Mouse (Mus musculus) erythroblast, embryonic 14.5 days (primary cell): Measurements from ENCODE around the gene Surf4. TPM values are rescaled to one million over a fixed set of nuclear protein-coding genes. Genes with fewer than 3 reads are reported as not detected.

Experiments
- H3K27me3 ChIP-seq: 2 replicates; pipeline ENCODE4 v1.6.1; 2012; ENCODE audit warnings: inconsistent platforms; ENCODE audit not compliant: control insufficient read depth
- H3K36me3 ChIP-seq: 2 replicates; pipeline ENCODE4 v1.6.1; 2012; ENCODE audit warnings: mild to moderate bottlenecking, inconsistent platforms; ENCODE audit not compliant: control insufficient read depth
- H3K4me1 ChIP-seq: 2 replicates; pipeline ENCODE4 v1.6.1; 2012; ENCODE audit warnings: inconsistent platforms; ENCODE audit not compliant: control insufficient read depth
- H3K4me3 ChIP-seq: replicated peaks from 2 replicates; pipeline ENCODE3; 2012; ENCODE audit warnings: moderate library complexity, mild to moderate bottlenecking, inconsistent platforms
- H3K9me3 ChIP-seq: 2 replicates; pipeline ENCODE4 v1.6.1; 2012; ENCODE audit warnings: low read length, inconsistent platforms, mixed read lengths; ENCODE audit not compliant: control insufficient read depth
- GATA1 ChIP-seq: IDR thresholded peaks from 2 replicates; pipeline ENCODE4 v1.6.1; 2012; ENCODE audit warnings: low read length, inconsistent platforms, mixed read lengths
- TAL1 ChIP-seq: IDR thresholded peaks from 3 replicates; pipeline ENCODE4 v1.6.1; 2012; ENCODE audit warnings: low read length, inconsistent platforms, mixed read lengths
- polyA plus RNA-seq: library from polyadenylated mRNA; stranded (reverse); fragments of >175 nt; gene quantifications from 2 replicates; pipeline ENCODE4 v1.2.3, GENCODE M21; 2012

Gene Surf4
- polyA plus RNA-seq, 1 experiment: 2.2 TPM

DNA sequence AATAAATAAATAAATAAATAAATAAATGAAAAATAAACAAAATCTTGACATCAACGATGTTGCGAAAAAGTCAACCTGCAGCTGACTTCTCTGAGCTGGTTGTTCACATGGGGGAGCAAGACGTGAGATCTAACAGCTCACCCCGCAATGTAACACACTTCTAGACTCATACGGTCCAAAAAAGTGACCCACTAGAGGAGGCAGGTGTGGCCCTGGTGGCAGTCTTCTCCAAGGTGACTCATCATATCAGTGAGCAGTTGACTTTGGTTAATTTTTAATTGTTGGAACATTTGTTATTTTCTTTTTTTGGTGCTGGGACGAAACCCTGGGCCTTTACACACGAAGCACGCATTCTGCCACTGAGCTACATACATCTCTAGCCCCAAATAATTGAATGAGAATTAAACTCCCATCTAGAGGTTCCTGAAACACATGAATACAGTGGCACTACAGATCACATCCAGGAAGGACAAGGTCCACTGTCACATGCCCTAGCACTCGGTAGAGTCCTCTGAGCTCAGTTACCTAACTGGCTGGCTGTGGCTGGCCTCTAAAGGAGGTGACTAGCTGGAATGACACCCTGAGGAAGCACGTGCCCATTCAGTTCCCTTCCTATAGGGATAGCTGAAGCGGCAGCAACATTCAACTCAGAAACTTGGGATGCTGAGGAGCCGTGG, 23.2 kb upstream of the Surf4 start:
- TF ChIP-seq GATA1: no peak
- no peak for TF ChIP-seq TAL1
- no peaks in the 10 kb centered on the region for H3K9me3 ChIP-seq
- no peak overlapping the region for H3K4me3 ChIP-seq
- peaks cover 11% of the 10 kb centered on the region for H3K4me1 ChIP-seq
- H3K36me3 ChIP-seq: peaks cover 95% of the 10 kb centered on the region
- no peaks in the 10 kb centered on the region for H3K27me3 ChIP-seq

DNA sequence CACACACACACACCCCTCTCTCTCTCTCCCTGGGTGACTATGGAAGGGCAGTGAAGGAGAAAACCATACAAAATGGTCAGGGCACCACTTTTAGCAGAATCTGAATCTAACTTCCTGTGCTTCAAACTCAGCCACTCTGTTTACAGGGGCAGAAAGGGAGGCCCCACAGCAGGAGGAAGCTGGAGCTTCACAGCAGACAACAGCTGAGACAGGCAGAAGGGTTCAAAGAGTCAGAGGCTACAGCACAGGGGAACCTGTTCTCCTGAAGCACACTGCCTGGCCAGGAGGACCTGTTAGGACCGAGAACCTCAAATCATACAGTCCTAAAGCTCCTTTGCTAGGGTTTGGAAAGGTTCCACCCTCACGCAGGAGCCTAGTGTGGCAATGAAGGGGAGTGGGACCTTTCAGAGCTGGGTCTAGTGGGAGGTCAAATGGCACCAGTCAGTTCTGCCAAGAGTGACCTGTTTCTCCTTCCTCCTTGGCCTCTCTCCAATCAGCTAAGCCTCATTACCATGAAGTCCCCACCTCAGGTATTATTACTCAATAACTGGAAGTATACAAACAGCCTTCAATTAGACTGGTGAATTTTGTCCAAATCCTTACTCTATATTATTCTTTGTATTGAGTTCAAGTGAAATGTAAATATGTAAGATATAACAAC, 21.1 kb upstream of the Surf4 start:
- Histone ChIP-seq H3K27me3 (no peaks in the 10 kb centered on the region), H3K4me3 (no peak overlapping the region), H3K4me1 (no peaks in the 10 kb centered on the region), H3K9me3 (no peaks in the 10 kb centered on the region), H3K36me3 (peaks cover 95% of the 10 kb centered on the region)
- TF ChIP-seq GATA1 (no peak), TAL1 (no peak)

DNA sequence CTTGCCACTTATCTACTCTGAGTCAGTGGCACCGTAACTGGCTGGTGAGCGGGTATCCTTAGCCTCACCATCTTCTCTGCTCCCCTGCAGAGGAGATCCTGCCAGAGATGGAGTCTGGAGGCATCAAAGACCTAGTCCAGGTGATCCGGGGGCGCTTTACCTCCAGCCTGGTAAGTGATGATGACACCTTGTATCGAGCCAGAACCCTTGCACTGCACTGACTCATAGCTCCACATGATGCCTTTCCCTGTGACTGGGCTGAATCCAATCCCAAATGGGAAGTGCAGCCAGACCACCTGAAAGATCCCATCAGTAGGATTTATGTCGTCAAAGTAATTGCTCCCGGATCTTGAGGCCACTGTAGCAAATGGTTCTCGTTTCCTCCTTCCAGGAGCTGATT, 19.1 kb upstream of the Surf4 start:
- peaks cover 93% of the 10 kb centered on the region for H3K36me3 ChIP-seq
- TF ChIP-seq GATA1 (no peak), TAL1 (no peak)
- no peaks in the 10 kb centered on the region for H3K4me1 ChIP-seq
- no peaks in the 10 kb centered on the region for H3K27me3 ChIP-seq
- H3K9me3 ChIP-seq: no peaks in the 10 kb centered on the region
- H3K4me3 ChIP-seq: no peak overlapping the region

- H3K36me3 ChIP-seq: peaks cover 91% of the 10 kb centered on the region
Measured at GRCm38 (mm10) chr2:26952193-26952592, 18.5 kb upstream of the Surf4 start.

DNA sequence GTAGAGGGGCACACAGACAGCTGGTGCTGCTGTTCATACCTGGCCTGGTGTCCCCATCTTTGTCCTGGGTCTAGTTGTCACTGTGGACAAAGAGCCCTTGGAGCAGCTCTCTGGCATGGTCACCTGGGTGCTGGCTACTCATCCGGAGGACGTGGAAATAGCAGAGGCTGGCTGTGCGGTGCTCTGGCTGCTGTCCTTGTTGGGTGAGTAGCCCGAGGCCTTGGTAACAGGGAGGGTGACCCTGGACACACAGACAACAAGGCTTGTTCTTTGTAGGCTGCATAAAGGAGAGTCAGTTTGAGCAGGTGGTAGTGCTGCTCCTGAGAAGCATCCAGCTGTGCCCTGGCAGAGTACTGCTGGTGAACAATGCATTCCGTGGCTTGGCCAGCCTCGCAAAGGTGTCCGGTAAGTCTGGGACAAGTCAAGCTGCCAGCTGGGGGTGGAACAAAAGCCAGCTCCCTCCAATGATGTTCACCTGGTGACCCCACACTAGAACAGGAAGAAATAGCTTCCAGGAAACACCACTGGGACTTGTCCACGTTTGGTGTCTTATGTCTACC, 17.7 kb upstream of the Surf4 start:
- H3K4me1 ChIP-seq: no peaks in the 10 kb centered on the region
- no peak for TF ChIP-seq GATA1
- no peak for TF ChIP-seq TAL1
- no peaks in the 10 kb centered on the region for H3K9me3 ChIP-seq
- H3K27me3 ChIP-seq: no peaks in the 10 kb centered on the region
- no peak overlapping the region for H3K4me3 ChIP-seq
- H3K36me3 ChIP-seq: peaks cover 85% of the 10 kb centered on the region

More at GRCm38 (mm10) chr2:26952193-26952592, 18.5 kb upstream of the Surf4 start:
- Histone ChIP-seq H3K4me1 (no peaks in the 10 kb centered on the region), H3K4me3 (no peak overlapping the region), H3K27me3 (no peaks in the 10 kb centered on the region), H3K9me3 (no peaks in the 10 kb centered on the region)
- TF ChIP-seq GATA1: no peak
- TF ChIP-seq TAL1: no peak

DNA sequence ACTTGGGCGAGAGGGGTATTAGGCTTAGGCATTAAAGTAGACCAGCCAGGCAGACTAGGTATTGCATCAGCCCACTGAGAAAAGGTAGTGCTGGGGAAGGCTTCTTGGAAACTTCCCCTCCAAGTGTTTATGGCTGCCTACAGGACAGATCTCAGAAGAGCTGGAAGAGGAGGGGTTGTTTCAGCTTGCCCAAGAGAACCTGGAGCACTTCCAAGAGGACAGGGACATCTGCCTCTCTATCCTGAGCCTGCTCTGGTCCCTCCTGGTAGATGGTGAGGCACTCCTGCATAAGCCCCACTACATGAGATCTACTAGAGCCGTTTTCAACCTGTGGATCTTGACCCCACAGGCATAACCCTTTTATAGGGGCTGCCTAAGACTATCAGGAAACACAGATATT, 16.7 kb upstream of the Surf4 start:
- H3K36me3 ChIP-seq: peaks cover 76% of the 10 kb centered on the region
- TF ChIP-seq TAL1: no peak
- no peak for TF ChIP-seq GATA1
- H3K27me3 ChIP-seq: no peaks in the 10 kb centered on the region
- H3K4me3 ChIP-seq: no peak overlapping the region
- no peaks in the 10 kb centered on the region for H3K9me3 ChIP-seq
- H3K4me1 ChIP-seq: no peaks in the 10 kb centered on the region

DNA sequence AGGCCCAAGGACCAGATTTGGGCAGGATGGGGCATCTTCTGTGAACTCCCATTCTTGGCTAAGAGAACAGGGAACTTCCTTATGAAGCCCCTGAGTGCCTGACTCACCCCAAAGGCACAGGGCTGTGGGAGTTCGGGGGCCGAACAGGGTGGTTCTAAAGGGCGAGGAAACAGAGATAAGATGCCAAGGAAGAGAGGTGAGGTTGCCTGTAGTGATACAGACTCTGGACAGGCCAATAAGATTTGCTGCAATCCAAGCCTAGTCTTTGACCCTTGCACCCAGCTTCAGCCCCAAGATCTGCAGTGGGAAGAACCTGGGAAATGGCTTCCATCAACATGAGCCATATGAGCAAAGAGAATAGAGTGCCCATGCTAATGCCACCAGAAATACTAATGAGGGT, 9.5 kb upstream of the Surf4 start:
- no peaks in the 10 kb centered on the region for H3K27me3 ChIP-seq
- TF ChIP-seq TAL1: no peak
- no peak for TF ChIP-seq GATA1
- H3K36me3 ChIP-seq: peaks cover 9% of the 10 kb centered on the region
- H3K4me1 ChIP-seq: peaks cover 2% of the 10 kb centered on the region; the same call in 1 of the 2 replicates
- H3K9me3 ChIP-seq: no peaks in the 10 kb centered on the region
- no peak overlapping the region for H3K4me3 ChIP-seq

GRCm38 (mm10) chr2:26941539-26941938, 7.8 kb upstream of the Surf4 start:
- H3K4me1 ChIP-seq: peaks cover 2% of the 10 kb centered on the region; the same call in 1 of the 2 replicates
- no peaks in the 10 kb centered on the region for H3K27me3 ChIP-seq
- H3K36me3 ChIP-seq: peaks cover 2% of the 10 kb centered on the region; the same call in 1 of the 2 replicates
- no peaks in the 10 kb centered on the region for H3K9me3 ChIP-seq
- TF ChIP-seq TAL1: no peak
- no peak for TF ChIP-seq GATA1
- H3K4me3 ChIP-seq: no peak overlapping the region

GRCm38 (mm10) chr2:26936425-26936824, 2.7 kb upstream of the Surf4 start:
- H3K9me3 ChIP-seq: no peaks in the 10 kb centered on the region
- TF ChIP-seq TAL1 (no peak), GATA1 (no peak)
- H3K27me3 ChIP-seq: no peaks in the 10 kb centered on the region
- H3K4me3 ChIP-seq: no peak overlapping the region
- H3K36me3 ChIP-seq: peaks cover 4% of the 10 kb centered on the region
- H3K4me1 ChIP-seq: peaks cover 34% of the 10 kb centered on the region
